Mouse (Mus musculus): Measurements from ENCODE around the gene Dnah2.
A peak's percentile ranks its signal among the peaks of the same experiment; 100 is the strongest.
"Not testable (repeated sequence)": the region's sequence is repeated elsewhere in the genome, so short reads cannot be mapped to it uniquely, and the experiment has no call there.

The Dnah2 gene

GRCm38 (mm10) chr11:69530281-69530680 lies 18.6 kb downstream of the Dnah2 start:
- not testable (repeated sequence) for DNase-seq (ENCODE audit: low read depth, low spot score)

DNA sequence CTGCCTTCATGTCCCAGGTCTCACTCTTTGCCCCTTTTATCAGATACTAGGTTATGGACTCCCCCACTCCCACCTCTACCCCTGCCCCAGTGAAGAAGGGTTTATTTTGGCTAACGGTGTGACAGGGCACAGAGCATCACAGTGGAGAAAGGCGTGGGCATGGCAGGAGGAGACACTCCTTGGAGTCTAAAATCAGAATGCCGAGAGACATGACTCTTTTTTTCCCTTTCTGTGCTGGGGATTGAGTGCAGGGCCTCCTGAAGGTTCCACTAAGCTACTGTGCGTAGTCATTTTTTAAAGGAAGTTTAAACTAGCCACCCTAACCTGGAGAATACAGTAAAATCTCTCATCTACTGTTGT lies 20.9 kb downstream of the Dnah2 start:
- DNase-seq (ENCODE audit: low read depth, low spot score), result no peak

GRCm38 (mm10) chr11:69527098-69528030 lies 21.5 kb downstream of the Dnah2 start:
- DNase-seq (ENCODE audit: low read depth, low spot score), result peak; percentile 54

DNA sequence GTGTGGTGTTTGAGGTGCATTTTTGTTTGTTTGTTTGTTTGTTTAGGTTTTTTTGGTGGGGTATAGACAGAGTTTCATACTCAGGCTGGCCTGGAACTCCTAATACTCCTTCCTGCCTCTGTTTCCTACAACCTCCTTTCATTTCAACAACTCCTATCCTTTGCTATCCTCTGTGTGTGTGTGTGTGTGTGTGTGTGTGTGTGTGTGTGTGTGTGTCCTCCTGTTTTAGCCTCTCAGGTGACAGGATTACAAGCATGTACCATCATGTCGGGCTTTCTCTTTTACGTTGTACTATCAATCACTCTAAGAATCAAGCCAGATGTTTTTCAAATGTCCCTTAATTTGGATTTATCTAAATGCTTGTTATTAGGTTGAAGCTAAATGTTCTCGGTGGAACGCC lies 22.3 kb downstream of the Dnah2 start:
- DNase-seq (ENCODE audit: low read depth, low spot score), result no peak

DNA sequence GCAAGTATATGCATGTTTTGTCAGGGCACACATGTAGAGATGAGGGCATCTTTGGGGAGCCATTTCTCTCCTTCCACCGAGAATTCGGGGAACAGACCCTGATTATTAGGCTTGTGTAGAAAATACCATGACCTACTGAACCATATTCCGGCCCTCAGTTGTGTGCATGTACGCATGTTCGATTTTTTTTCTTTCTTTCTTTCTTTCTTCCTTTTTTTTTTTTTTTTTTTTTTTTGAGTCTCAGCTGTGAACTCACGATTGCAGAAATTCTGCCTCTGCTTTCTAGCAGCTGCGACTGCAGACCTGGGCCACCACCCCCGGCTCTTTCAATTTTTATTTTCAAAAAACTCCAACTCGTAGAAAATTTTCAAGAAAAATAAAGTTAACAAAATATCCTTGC lies 23.2 kb downstream of the Dnah2 start:
- no peak for DNase-seq (ENCODE audit: low read depth, low spot score)

- no peak for DNase-seq (ENCODE audit: low read depth, low spot score)
Observed at GRCm38 (mm10) chr11:69523651-69524050, 25.3 kb downstream of the Dnah2 start.

DNA sequence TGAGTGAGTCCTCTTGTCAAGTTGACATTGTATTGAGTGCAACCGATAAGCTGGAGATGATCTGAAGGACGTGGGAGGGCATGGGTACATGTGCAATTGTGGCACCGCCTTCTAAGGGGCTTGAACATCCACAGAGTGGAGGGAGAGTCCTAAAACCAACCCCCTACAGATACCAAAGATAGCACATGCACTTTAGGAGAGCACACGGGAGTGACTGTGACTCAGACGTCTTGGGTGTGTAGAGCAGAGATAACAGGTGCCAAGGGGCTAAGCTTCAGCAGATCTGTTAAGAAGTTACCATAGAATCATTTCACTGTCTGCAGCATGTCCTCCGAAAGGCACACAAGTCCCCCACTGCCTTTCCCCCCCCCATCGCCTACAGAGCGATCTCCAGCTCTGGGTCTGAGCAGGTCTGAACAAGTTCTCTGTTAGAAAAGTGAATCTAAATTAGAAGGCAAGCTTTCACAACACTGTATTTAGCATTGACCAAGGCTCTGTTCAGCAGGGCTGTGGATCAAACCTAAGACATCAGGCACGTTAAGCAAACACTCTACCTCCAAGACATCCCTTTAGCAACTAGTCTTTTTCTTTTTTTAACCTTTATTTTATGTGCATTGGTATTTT lies 27.3 kb downstream of the Dnah2 start:
- no peak for DNase-seq (ENCODE audit: low read depth, low spot score)

DNA sequence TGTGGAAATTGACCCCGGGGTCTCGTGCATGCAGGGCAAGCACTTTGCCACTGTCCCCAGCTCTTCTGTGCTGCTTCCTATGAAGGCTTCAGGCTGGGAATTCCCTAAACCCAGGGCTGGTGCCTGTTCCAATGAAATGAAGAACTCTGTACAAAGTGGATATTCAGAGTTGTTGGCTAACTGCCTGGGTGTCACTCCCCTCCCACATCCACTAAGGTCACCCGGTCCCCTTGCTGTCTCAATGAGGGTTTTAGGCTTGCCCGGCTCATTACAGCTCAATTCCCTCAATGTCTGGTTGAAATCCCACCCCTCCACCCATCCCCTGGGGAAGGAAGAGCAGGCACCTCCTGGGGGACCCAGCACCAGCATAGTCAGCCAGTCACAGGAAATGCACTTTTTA lies 28.9 kb downstream of the Dnah2 start:
- no peak for DNase-seq (ENCODE audit: low read depth, low spot score)

DNA sequence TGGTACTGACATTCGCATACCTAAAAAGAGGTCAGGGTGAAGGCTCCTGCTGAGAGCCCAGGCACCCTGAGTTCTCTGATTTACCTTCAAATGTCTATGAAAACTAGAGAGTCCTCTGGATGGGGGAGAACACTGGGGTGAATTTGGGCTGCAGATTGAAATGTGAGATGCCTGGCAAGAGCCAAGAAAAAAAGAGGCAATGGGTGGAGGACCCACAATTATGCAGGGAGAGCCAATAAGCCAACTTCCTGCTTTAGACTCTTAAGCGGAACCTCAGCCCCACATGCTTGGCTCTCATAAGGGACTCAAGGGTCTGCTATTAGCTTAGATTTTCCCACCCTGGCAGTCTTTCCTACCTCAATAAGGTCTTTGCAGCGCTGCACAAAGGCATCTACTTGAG lies 32.2 kb downstream of the Dnah2 start:
- no peak for DNase-seq (ENCODE audit: low read depth, low spot score)

- no peak for DNase-seq (ENCODE audit: low read depth, low spot score)
Observed at GRCm38 (mm10) chr11:69516151-69516640, 32.7 kb downstream of the Dnah2 start.

GRCm38 (mm10) chr11:69513840-69514239 lies 35.1 kb downstream of the Dnah2 start:
- peak; percentile 52 for DNase-seq (ENCODE audit: low read depth, low spot score)

DNA sequence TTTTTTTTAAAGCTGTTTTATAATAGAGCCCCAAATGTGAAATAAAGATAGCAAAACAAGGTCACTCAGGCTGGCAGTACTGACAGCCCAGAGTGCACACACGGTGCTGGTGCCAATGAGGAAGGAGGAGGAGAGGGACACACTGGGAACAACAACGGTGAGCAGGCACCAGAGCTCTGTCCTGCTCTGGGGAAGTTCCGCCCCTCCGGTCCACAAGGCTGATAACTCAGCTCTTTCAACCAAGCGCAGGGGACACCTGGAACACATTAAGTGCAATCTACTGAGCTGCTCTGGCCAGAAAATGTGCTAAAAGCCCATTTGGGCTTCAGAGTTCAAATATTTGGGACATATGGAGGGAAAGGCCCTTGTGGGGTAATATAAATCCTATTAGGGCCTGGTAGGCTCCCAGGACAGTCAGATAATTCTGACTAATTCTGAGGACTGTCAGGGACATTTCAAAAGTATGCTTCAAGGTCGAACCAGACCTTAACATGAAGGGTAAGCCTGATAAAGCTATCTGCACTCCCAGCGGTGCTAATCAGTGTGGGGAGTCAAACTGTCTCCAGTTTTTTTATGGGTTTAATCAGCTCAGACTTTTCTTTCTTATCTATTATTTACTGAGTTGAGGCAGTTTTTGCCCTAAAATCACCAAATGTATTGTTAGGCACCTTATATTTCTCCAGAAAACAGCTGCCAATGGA lies 38.0 kb downstream of the Dnah2 start:
- no peak for DNase-seq (ENCODE audit: low read depth, low spot score)

- no peak for DNase-seq (ENCODE audit: low read depth, low spot score)
Observed at GRCm38 (mm10) chr11:69503863-69504280, 45.0 kb downstream of the Dnah2 start.

DNA sequence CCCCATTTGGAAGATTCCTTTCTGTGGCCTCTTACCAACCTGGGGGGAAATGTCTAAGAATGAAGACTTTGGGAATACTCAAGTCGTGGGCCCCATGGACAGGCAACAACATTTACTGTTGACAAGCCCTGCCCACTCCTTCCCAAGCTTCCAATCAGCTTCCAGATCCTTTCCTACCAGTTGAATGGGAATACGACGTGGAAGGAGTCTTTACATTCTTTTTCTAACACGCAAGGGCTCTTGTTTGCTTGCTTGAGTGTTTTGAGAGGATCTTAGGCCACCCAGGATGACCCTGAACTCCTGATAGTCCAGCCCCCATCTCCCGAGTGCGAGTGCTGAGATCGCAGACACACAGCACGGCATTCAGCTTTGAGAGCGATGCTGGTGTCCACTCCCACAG lies 47.4 kb downstream of the Dnah2 start:
- no peak for DNase-seq (ENCODE audit: low read depth, low spot score)

GRCm38 (mm10) chr11:69499140-69499539 lies 49.8 kb downstream of the Dnah2 start:
- DNase-seq (ENCODE audit: low read depth, low spot score), result no peak

DNA sequence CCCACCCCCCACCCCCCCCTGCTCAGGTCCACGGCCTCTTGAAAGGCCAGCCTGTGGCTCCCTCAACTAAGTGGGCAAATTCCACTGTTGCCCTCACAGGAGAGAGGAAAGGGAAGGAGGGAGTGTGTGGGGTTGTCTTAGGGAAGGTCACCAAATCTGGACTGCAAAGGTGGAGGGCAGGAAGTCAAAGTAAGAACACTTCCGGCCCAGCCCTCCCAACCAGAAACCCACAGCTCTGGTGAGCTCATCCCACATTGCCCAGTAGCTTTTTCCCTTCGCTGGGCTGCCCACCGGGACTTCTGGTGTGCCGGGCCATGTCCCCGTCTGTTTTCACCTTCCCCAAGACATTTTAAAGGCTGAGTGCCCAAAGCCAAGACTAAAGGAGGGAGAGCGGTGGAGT lies 57.2 kb downstream of the Dnah2 start:
- no peak for DNase-seq (ENCODE audit: low read depth, low spot score)

GRCm38 (mm10) chr11:69490898-69491297 lies 58.0 kb downstream of the Dnah2 start:
- no peak for DNase-seq (ENCODE audit: low read depth, low spot score)

DNA sequence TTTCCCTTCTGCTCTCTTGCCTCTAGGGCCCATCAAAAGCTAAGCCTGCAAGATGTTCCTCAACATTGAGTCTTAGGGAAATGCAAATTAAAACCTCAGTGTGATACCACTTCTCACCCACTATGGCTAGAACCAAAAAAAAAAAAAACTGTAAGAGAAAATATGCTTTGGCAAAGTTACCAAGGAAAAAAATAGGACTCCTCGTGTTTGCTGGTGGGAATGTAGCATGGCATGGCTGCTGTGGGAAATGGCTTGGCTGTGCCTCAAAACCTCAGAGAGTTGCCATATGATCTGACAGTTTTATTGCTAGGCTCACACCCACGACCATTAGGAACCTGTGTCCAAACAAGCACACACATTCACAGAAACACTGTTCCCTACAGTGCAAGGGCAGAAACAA lies 61.4 kb downstream of the Dnah2 start:
- DNase-seq (ENCODE audit: low read depth, low spot score), result no peak

DNA sequence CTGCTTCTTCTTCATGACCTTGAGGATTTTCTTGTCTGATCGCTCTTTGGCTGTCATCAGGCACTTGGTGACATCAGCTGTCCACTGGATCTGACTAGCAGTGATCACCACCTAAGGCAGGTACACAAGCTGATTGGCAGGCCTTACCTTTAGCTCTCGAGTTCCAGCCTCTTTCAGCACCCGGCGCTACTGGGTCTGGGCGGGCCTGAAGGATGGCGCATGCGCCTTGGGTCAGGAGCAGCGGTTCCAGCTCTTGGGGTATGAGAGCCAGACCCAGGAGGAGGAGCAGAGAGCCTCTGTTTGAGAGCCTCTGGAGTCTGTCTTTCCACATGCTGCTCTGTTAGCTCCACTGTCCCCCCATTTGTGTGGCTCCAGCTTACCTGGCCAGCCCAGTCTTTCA lies 71.3 kb downstream of the Dnah2 start:
- no peak for DNase-seq (ENCODE audit: low read depth, low spot score)

- no peak for DNase-seq (ENCODE audit: low read depth, low spot score)
Observed at GRCm38 (mm10) chr11:69476802-69477201, 72.1 kb downstream of the Dnah2 start.

GRCm38 (mm10) chr11:69474737-69475136 lies 74.2 kb downstream of the Dnah2 start:
- DNase-seq (ENCODE audit: low read depth, low spot score), result no peak

DNA sequence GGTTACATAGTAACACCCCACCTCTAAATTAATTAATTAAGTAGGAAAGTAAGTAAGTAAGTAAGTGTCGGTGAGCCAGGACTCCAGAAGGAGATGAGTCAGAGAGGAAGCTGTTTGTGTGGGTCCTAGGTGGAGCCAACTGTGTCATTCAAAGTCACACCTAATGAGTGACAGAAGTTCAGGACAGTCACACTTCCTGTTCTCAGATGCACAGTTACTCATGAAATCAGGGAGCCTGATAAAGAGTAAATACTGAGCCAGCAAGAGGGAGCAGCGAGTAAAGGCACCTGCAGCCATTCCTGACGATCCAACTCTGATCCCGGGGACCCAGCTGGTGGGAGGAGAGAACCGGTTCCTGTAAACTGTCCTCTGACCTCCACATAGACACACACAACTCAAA lies 76.2 kb downstream of the Dnah2 start:
- no peak for DNase-seq (ENCODE audit: low read depth, low spot score)

All from brain, embryonic 18.5 days (tissue).